Mouse (Mus musculus) spleen, adult 2 months (tissue): ENCODE results near the gene Hspd1.

ENCODE experiments used
- CTCF ChIP-seq: fragments of 200-500 bp; IDR thresholded peaks from 2 replicates; pipeline ENCODE4 v1.5.1; 2011; ENCODE audit warnings: mild to moderate bottlenecking, inconsistent platforms; ENCODE audit not compliant: insufficient read depth, insufficient read length, insufficient replicate concordance; ENCODE audit errors: extremely low read depth
- POLR2A ChIP-seq: fragments of 200-500 bp; IDR thresholded peaks from 2 replicates; pipeline ENCODE4 v1.6.1; 2011; ENCODE audit warnings: low read depth, low read length, inconsistent platforms

GRCm38 (mm10) chr1:55085781-55086366 lies 2.2 kb downstream of the Hspd1 start:
- no peak for TF ChIP-seq POLR2A
- no peak for TF ChIP-seq CTCF
